Mouse (Mus musculus) myocyte (in vitro differentiated cells): ENCODE measurements at regions not wholly inside any gene's neighbourhood (a gene's known extent, or its start where the extent isn't known, plus 50 kb on each side); places are given as distances from the start of the nearest gene placed in this dataset.

Experiments
- CEBPB ChIP-seq: IDR thresholded peaks from 2 replicates; pipeline ENCODE4 v1.6.1; 2011; ENCODE audit warnings: mild to moderate bottlenecking, moderate library complexity; ENCODE audit not compliant: poor library complexity, insufficient read depth, severe bottlenecking
- E2F4 ChIP-seq: IDR thresholded peaks from one replicate; pipeline ENCODE4 v1.6.1; 2011; ENCODE audit warnings: mild to moderate bottlenecking, control low read depth, moderate library complexity; ENCODE audit not compliant: insufficient read depth
- MAX ChIP-seq: IDR thresholded peaks from one replicate; pipeline ENCODE4 v1.6.1; 2011; ENCODE audit warnings: low read depth, mild to moderate bottlenecking, control low read depth
- MYOD1 ChIP-seq, 3 experiments: IDR thresholded peaks; one replicate each; pipeline ENCODE4 v1.6.1; 2011; ENCODE audit warnings: control low read depth in 2 of 3, low read depth in 2 of 3, mild to moderate bottlenecking in 2 of 3, moderate library complexity in 1 of 3; ENCODE audit not compliant: insufficient read length in 2 of 3, control insufficient read depth in 1 of 3
- POLR2A ChIP-seq: IDR thresholded peaks from one replicate; pipeline ENCODE4 v1.6.1; 2011; ENCODE audit warnings: low read depth, mild to moderate bottlenecking, control low read depth, moderate library complexity; ENCODE audit not compliant: insufficient read length
- POLR2AphosphoS2 ChIP-seq: IDR thresholded peaks from one replicate; pipeline ENCODE4 v1.6.1; 2011; ENCODE audit warnings: low read depth, control low read depth; ENCODE audit not compliant: insufficient read length

DNA sequence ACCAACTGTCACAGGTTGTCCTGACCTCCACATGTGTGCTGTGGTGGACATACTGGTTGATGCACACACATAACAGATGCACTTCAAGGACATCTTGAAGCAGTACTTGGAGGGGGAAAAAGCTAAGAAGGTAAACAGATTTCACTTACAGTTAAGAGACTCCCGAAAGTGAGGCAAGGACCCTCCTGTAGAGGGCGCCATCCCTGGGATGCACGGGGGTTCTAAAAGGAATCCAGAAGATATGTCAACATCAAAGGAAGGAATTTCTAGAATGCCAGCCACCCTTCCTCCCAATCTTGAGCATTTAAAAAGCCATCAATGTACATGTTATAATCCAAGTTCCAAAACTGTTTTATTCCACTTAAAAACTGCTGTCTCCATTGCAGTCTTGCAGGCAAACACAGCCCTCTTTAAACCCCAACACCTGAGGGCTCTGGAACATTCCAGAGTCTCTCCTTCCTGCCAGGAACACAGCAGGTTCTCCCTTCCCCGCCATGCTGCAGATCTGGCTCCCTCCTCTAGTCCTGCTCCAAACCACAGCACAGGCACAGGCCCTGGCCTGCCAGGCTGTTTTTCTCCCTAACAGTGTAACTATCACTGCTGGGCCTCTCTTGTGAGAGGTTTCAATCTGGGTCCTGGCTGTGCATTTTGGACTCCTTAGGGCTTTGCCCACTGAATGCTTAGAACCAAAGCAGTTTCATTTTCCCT, 200.8 kb upstream of the Mkln1 start:
- TF ChIP-seq MAX (no peak), MYOD1 (IDR thresholded peaks at IDR 0.05; ENCODE audit: control insufficient read depth in 1 of 3, insufficient read length in 2 of 3, low read depth in 2 of 3) (no peak), POLR2A (no peak), E2F4 (no peak), CEBPB (no peak), POLR2AphosphoS2 (no peak)
